Mouse (Mus musculus): ENCODE measurements around the gene Srgap2. TPM values are rescaled to one million over a fixed set of nuclear protein-coding genes. Genes with fewer than 3 reads are reported as not detected.
"Not testable (repeated sequence)": the region's sequence is repeated elsewhere in the genome, so short reads cannot be mapped to it uniquely, and the experiment has no call there.

Srgap2 gene
- total RNA-seq (2018; cell fraction: chromatin; rRNA removed), result 1,000 to 10,000 TPM in 10 of 26 experiments, 100 to 1,000 TPM in 16; 400 to 1,386 (median 781) TPM
- 100 to 1,000 TPM in 25 of 26 experiments, 10 to 100 TPM in 1; 90.5 to 280 (median 160) TPM for total RNA-seq (2018; cell fraction: cytosol; rRNA removed)
- total RNA-seq (2018; cell fraction: nucleus; rRNA removed), result 100 to 1,000 TPM; 247 to 710 (median 458) TPM
- polyA plus RNA-seq (2018), result 107 to 111 TPM (median 110 TPM) in 3 replicates

DNA sequence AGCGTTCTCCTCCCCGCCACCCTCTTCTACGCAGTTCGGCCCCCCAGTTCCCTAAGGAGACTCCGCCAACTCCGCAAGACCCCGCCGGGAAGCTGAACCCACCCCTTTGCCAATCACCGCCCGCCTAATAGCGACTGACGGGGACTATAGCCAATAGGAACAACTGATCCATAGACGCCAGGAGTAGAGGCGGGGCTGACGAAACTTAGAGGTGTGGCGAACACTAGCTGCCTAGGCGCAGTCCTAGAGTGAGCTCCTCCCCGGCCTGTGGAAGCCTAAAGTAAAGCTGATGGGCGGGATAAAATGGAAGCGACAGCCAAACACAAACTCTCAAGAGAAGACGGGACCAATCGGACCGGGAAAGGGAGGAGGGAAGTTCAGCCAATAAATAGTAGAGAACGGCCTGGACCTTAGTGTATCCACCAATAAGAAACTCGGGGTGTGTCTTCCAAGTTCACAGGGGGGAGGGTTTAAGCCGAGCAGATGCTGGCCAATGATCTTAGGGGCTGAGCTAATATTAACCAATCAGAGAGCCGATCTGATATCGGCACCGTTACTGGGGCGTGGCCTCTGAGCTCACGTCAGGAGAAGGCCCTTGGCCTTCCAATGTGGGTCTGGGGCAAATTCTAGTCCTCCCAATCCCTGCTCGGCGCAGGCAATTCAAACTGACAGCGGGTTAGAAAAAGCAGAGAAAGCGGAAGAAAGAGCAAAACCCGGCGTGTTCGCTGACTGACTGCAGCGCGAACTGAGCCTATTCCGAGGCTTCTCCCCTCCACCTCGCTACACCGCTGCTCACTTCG lies at the start of gene Srgap2, which contains the start of gene Fam72a:
TSS of gene Srgap2 (minus strand) at position 72 of the 800 bp plus-strand sequence.
TSS of gene Fam72a (plus strand) at position 623 of the 800 bp plus-strand sequence.
- H3K79me2 ChIP-seq (ENCODE audit: inconsistent target), result peaks cover 67% of the 10 kb centered on the region
- peak within 1 kb of the TSS; percentile 80 for H3K4me3 ChIP-seq (ENCODE audit: inconsistent target)
- H3K36me3 ChIP-seq (ENCODE audit: inconsistent target), result no peaks in the 10 kb centered on the region
- peak within 1 kb of the TSS; percentile 91 for H3K27ac ChIP-seq
- 2% methylated on average over 36 of the region's 44 CpGs for WGBS (ENCODE audit: missing documents)

DNA sequence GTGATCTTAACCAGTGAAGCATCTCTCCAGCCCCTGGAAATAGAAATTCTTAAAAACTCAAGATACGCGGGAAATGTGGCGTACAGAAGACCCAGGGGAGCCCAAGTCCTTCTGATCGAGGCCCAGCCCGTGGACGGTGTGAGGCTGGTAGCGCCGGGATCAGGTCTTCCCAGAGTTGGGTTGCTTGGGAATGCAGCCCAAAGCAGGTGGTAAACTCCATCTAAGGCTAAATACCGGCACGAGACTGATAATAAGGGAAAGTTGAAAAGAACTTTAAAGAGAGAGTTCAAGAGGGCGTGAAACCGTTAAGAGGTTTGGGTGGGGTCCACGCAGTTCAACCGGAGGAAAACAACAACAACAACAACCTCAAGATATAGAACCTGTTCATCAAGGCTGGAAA lies 46.6 kb upstream of the Srgap2 start:
- H3K79me2 ChIP-seq (ENCODE audit: inconsistent target), result no peaks in the 10 kb centered on the region
- no peak overlapping the region for H3K27ac ChIP-seq
- 95% methylated on average over 14 of the region's 14 CpGs for WGBS (ENCODE audit: missing documents)
- H3K36me3 ChIP-seq (ENCODE audit: inconsistent target), result no peaks in the 10 kb centered on the region
- no peak overlapping the region for H3K4me3 ChIP-seq (ENCODE audit: inconsistent target)

DNA sequence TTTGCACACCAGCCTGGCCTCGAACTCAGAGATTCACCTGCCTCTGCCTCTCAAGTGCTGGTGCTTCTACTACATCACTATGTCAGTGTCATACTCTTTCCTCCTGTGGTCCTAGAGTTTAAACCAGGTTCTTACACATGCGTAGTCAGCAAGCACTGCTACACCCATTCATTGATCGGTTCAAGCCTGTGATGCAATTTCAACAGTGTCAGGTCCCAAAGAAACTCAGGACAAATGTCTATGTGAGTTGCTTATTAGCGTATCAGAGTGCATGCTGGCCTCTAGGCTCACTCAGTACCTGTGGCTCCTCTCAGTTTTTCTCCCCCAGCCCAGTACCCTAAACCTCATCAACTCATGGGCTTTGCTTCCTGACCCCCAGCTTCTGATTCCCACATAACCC lies 43.2 kb upstream of the Srgap2 start:
- WGBS (ENCODE audit: missing documents), result 89% methylated on average over 4 of the region's 4 CpGs
- no peak overlapping the region for H3K27ac ChIP-seq
- no peak overlapping the region for H3K4me3 ChIP-seq (ENCODE audit: inconsistent target)
- no peaks in the 10 kb centered on the region for H3K36me3 ChIP-seq (ENCODE audit: inconsistent target)
- no peaks in the 10 kb centered on the region for H3K79me2 ChIP-seq (ENCODE audit: inconsistent target)

DNA sequence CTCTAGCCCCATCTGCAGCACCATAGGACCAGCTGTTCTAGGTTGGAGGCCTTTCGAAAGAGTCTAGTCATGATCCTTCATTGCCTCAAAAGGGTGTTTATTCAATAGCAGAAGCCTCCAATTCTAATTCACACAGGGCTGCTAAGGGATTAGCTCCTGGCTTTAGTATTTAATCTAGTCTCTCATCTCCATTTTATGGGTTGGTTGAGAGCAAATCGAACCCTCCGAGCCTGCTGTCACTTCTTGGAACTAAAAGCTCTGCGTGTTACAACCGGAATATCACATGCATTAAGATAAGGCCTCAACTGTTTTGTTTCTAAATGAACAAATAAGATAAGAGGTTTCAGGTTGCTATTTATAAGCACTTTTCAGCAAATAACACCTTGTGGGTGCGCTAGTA lies 42.6 kb upstream of the Srgap2 start:
- H3K79me2 ChIP-seq (ENCODE audit: inconsistent target), result no peaks in the 10 kb centered on the region
- H3K4me3 ChIP-seq (ENCODE audit: inconsistent target), result no peak overlapping the region
- WGBS (ENCODE audit: missing documents), result 96% methylated on average over 6 of the region's 6 CpGs
- no peak overlapping the region for H3K27ac ChIP-seq
- no peaks in the 10 kb centered on the region for H3K36me3 ChIP-seq (ENCODE audit: inconsistent target)

DNA sequence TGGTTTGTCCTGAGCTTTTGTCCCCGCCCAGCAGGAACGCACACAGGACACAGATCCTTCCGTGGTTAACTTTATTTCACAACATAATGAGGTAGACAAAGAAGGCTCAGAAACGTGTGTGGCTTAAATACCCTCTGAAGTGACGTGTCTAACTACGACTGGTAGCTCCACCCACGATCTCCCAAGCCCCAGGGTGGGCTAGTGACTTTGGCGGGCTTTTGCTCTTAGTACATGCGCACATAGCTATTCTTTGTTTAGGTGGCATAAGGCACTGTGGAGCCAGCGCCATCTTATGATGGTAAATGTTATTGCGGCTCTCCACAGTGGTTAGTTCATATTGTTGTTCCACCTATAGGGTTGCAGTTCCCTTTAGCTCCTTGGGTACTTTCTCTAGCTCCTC lies 38.9 kb upstream of the Srgap2 start:
- H3K4me3 ChIP-seq (ENCODE audit: inconsistent target); H3K27ac ChIP-seq; H3K79me2 ChIP-seq (ENCODE audit: inconsistent target); H3K36me3 ChIP-seq (ENCODE audit: inconsistent target): not testable (repeated sequence)
- 9% methylated on average over 11 of the region's 11 CpGs for WGBS (ENCODE audit: missing documents)

DNA sequence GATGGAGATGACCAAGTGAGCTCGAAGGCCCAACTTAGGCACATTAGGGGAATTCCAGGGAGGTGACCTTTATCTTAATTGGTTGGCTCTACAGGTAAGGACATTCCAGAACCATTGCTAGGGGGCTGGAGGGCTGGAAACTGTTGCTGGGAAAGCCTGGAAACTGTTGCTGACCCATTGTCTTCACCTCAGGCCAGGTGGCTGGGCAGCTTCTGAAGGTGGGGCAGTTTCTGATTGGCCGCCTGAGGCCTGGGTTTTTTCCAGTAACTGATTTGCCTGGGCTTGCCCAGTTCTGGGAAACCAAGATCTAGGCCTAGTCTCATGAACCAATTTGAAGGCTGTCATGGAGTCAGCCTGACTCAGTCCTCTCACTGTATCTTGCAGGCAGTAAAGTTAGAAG lies 34.9 kb upstream of the Srgap2 start:
- 91% methylated on average over 2 of the region's 2 CpGs for WGBS (ENCODE audit: missing documents)
- no peak overlapping the region for H3K4me3 ChIP-seq (ENCODE audit: inconsistent target)
- no peak overlapping the region for H3K27ac ChIP-seq
- no peaks in the 10 kb centered on the region for H3K36me3 ChIP-seq (ENCODE audit: inconsistent target)
- no peaks in the 10 kb centered on the region for H3K79me2 ChIP-seq (ENCODE audit: inconsistent target)

DNA sequence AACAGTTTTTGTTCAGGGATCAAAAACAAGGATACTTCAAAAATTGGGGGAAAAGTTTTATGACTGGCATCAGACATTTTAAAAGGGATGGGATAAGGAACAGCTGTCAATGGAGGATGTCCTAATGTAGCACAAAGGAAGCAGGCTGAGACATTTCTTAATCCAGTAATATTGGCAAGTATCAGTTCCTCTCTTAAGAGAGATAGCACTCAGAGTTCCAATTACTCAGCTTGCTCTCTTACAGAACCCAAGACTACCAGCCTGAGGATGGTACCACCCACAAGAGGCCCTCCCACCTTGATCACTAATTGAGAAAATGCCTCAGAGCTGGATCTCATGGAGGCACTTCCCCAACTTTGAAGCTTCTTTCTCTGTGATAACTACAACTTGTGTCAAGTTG lies 33.3 kb upstream of the Srgap2 start:
- H3K79me2 ChIP-seq (ENCODE audit: inconsistent target), result no peaks in the 10 kb centered on the region
- no peak overlapping the region for H3K4me3 ChIP-seq (ENCODE audit: inconsistent target)
- peak overlapping the region; percentile 47 for H3K27ac ChIP-seq
- no peaks in the 10 kb centered on the region for H3K36me3 ChIP-seq (ENCODE audit: inconsistent target)

DNA sequence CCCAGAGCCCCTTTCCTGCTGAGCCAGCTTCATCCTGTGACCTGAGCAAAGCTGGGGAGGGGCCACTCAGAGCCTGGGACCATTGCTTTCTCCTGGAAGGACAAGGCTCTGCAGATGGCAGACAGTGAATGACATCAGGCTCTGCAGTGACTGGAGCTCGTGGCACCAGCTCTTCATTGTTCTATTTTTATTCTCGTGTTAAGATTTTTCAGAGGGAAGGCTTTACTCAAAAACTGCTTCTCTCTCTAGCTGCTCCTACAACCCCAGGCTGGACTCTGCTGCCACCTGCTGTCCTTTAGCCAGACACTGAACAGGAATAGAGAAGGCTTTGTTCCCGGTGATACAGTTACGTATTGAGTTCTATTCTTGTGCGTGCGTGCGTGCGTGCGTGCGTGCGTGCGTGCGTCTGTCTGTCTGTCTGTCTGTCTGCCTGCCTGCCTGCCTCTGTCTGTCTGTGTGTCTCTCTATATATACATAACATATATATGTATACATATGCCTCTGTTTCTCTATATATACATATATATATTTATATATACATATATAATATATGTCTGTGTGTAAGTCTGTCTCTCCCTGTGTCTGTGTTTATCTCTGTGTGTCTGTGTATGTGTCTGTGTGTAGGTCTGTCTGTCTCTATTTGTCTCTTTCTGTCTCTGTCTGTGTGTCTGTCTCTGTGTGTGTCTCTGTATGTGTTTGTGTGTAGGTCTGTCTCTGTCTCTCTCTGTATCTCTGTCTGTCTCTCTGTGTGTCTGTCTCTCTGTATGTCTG lies 28.1 kb upstream of the Srgap2 start:
- 0% methylated on average over 13 of the region's 13 CpGs for WGBS (ENCODE audit: missing documents)
- Histone ChIP-seq H3K4me3 (ENCODE audit: inconsistent target) (no peak overlapping the region), H3K36me3 (ENCODE audit: inconsistent target) (no peaks in the 10 kb centered on the region), H3K27ac (peak overlapping the region; percentile 50), H3K79me2 (ENCODE audit: inconsistent target) (no peaks in the 10 kb centered on the region)

DNA sequence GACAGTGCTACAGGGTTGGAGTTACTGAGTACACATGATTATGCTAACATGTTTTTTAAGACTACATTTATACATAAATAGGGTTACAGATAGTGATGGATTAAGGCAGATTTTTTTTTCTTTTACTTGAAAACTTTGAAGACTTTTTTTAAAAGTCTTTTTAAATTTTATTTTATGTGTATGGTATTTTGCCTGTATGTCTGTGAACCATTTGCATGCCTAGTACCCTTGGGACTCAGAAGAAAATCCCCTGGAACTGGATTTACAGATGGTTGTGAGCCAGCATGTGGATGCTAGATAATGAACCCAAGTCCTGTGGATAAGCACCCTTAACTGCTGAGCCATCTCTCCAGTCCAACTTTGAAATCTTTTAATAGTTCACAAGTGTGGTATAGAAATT lies 26.3 kb upstream of the Srgap2 start:
- Histone ChIP-seq H3K27ac (no peak overlapping the region), H3K4me3 (ENCODE audit: inconsistent target) (no peak overlapping the region), H3K79me2 (ENCODE audit: inconsistent target) (no peaks in the 10 kb centered on the region), H3K36me3 (ENCODE audit: inconsistent target) (no peaks in the 10 kb centered on the region)

DNA sequence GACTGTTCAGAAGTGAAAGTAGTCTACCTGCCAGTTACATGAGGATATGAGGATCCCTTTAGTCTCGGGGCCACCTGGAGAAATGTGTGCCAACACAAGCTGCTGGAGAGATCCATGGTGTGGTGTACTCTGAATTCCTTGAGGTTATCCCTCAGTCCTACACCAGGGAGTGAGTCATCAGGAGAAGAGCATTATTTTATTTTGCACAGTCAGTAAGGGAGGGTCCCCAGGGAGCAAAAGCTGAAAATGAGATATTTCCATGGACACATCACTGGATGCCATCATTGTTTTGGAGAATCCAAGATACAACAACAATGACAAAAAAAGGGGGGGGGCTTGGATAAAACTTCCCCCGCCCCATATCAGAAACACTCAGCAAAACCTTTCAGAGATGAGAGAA lies 24.8 kb upstream of the Srgap2 start:
- Histone ChIP-seq H3K79me2 (ENCODE audit: inconsistent target) (no peaks in the 10 kb centered on the region), H3K36me3 (ENCODE audit: inconsistent target) (no peaks in the 10 kb centered on the region), H3K4me3 (ENCODE audit: inconsistent target) (no peak overlapping the region), H3K27ac (no peak overlapping the region)
- 90% methylated on average over 2 of the region's 2 CpGs for WGBS (ENCODE audit: missing documents)

DNA sequence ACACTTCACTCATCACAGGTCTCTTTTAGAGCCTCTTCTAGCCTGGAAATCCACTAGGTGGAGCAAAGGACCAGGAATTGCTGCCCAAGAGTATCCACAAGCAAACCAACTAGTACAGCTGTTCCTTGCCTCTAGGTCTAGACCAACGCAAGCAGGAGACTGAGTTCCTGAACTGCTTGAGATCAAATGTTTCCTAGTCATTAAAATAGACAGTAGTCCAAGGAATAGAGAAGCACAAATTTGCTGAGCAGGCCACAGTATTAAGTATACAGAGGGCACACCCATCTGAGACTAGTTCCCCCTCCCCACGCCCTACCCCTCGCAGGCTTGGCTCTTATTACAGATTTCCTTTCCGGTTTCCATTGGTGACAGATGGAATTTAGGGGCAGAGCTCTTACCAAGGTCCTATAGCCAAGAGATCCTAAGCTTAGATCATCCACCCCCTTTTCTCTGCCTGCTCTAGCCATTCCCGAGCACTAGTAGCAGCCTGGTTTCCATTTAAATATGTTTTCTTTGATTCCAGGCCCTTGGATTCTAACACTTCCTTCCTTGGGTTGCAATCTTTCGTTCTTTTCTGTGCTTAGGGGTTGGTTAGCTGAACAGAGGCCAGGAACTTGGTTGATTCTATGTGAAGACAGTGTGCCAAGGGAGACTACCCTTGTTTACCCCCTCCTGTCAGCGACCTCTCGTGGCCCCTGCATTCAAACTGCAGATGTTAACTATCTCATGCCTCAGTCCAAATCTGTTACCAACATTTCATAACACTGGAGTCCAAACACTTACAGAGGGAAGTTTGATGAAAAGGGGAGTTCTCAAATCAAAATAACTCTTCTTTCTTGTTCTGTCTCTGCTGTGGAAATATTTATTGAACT lies 21.6 kb upstream of the Srgap2 start:
- no peak overlapping the region for H3K4me3 ChIP-seq (ENCODE audit: inconsistent target)
- no peaks in the 10 kb centered on the region for H3K36me3 ChIP-seq (ENCODE audit: inconsistent target)
- 54% methylated on average over 8 of the region's 8 CpGs for WGBS (ENCODE audit: missing documents)
- H3K79me2 ChIP-seq (ENCODE audit: inconsistent target), result no peaks in the 10 kb centered on the region
- no peak overlapping the region for H3K27ac ChIP-seq

DNA sequence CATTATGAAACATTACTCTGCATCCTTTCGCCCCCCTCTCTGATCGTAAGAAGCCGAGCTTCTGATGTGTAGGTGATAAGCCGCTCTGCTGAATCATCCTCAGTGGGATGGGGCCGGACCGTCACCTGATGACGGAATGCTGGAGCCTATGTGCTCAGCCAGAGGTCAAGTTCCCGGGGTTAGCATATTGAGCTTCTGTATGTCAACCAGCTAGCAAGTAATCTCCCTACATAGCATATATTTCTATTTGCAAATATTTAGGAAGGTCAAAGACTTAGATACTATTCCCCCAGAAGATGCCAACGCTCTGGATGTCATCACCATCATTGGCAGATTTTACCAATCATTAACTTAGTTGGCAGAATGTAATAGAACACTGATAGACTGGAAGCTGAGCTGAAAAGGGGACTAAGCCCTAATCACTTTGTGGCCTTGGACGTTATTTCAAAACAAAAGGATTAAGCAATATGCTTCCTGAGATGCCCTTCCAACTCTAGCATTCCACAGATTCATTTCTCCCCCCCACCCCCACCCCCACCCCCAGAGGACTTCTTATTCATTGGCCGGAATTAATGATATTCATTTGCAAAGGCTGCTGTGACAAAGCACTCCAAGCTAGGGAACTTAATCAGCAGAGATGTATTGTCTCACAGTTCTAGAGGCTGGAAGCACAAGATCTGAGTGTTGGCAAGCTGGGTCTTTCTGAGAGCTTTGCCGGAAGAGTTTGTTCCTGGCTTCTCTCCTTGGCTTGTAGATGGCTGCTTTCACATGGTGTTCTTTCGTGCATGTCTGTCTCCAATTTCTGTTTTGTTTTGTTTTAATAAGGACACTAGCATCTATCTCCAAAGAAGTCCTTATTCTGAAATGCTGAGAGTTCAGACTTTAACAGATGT lies 19.9 kb upstream of the Srgap2 start:
- no peak overlapping the region for H3K4me3 ChIP-seq (ENCODE audit: inconsistent target)
- H3K27ac ChIP-seq, result no peak overlapping the region
- no peaks in the 10 kb centered on the region for H3K36me3 ChIP-seq (ENCODE audit: inconsistent target)
- no peaks in the 10 kb centered on the region for H3K79me2 ChIP-seq (ENCODE audit: inconsistent target)
- 84% methylated on average over 13 of the region's 13 CpGs for WGBS (ENCODE audit: missing documents)

DNA sequence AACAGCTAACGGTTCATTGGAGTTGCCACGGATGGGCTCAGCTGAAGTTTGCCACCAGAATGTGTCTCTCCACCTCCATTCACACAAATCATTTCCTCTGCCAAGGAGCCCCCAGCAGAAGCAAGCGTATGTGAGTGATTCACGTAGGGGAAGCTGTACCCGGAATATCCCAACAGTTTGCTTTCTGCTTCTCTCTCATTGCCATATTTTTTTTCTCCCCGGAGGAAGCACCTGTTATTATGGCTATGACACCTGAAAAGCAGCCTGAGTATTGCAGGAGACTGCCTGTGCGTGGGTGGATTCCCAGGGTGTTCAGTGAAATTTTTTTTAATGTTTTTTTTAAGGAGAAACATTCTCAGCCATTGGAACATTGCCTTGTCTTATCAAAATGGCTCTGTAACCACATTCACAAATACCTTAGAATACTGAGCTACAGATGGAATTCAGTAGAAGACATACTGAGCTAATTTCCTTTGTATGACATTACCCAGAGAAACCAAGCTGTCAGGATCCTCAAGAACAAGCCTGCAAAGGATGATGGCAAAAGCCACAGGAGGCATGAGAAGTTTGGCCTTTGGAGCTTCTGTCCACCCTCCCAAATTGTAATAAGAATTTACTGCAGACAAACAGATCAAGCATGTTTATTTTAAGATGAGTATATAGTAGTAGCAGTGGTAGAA lies 16.9 kb upstream of the Srgap2 start:
- Histone ChIP-seq H3K79me2 (ENCODE audit: inconsistent target) (no peaks in the 10 kb centered on the region), H3K27ac (no peak overlapping the region), H3K4me3 (ENCODE audit: inconsistent target) (no peak overlapping the region), H3K36me3 (ENCODE audit: inconsistent target) (no peaks in the 10 kb centered on the region; the same call in 1 of the 2 replicates)
- WGBS (ENCODE audit: missing documents), result 93% methylated on average over 6 of the region's 7 CpGs

Measured in macrophage (primary cell).